Mouse (Mus musculus) embryonic facial prominence, embryonic 11.5 days (tissue): ENCODE measurements at regions not wholly inside any gene's neighbourhood (a gene's known extent, or its start where the extent isn't known, plus 50 kb on each side); places are given as distances from the start of the nearest gene placed in this dataset.

Source experiments
- ATAC-seq: fragments of 200-750 bp; cut with Nextera tagmentation; replicated peaks from 2 replicates; pipeline ENCODE4 v1.8.0; 2017; ENCODE audit warnings: low read depth; ENCODE audit not compliant: insufficient number of reproducible peaks, low FRiP score, low TSS enrichment
- DNase-seq: peaks from one replicate; pipeline ENCODE4 v3.0.0-alpha.2; 2015; ENCODE audit warnings: low spot score
- H3K27ac ChIP-seq: fragments of 300-500 bp; sonication (generic); replicated peaks from 2 replicates; pipeline ENCODE4 v1.5.1; 2014; ENCODE audit warnings: mild to moderate bottlenecking, low read depth, low read length, control low read depth
- H3K27me3 ChIP-seq: fragments of 300-500 bp; sonication (generic); 2 replicates; pipeline ENCODE4 v1.6.1; 2014; ENCODE audit warnings: mild to moderate bottlenecking, low read length, moderate library complexity, mixed read lengths; ENCODE audit not compliant: control insufficient read depth, insufficient read depth
- H3K36me3 ChIP-seq: fragments of 300-500 bp; sonication (generic); replicated peaks from 2 replicates; pipeline ENCODE4 v1.6.1; 2014; ENCODE audit warnings: low read depth, mild to moderate bottlenecking, low read length, moderate library complexity, mixed read lengths; ENCODE audit not compliant: control insufficient read depth, insufficient read depth
- H3K4me1 ChIP-seq: fragments of 300-500 bp; sonication (generic); 2 replicates; pipeline ENCODE4 v1.6.1; 2014; ENCODE audit warnings: low read length, mixed read lengths; ENCODE audit not compliant: control insufficient read depth, insufficient read depth
- H3K4me2 ChIP-seq: fragments of 300-500 bp; sonication (generic); 2 replicates; pipeline ENCODE4 v1.6.1; 2014; ENCODE audit warnings: low read depth, mild to moderate bottlenecking, control low read depth, low read length, moderate library complexity
- H3K4me3 ChIP-seq: fragments of 300-500 bp; sonication (generic); 2 replicates; pipeline ENCODE4 v1.5.1; 2014; ENCODE audit warnings: low read depth, low read length, control low read depth
- H3K9ac ChIP-seq: fragments of 300-500 bp; sonication (generic); replicated peaks from 2 replicates; pipeline ENCODE4 v1.6.1; 2014; ENCODE audit warnings: mild to moderate bottlenecking, control low read depth, low read length
- H3K9me3 ChIP-seq: fragments of 300-500 bp; sonication (generic); replicated peaks from 2 replicates; pipeline ENCODE4 v1.6.1; 2016; ENCODE audit warnings: mild to moderate bottlenecking, low read length, inconsistent platforms, mixed read lengths; ENCODE audit not compliant: control insufficient read depth
- WGBS: fragments of 180-500 bp; shearing (Covaris S2); extraction: QIAGEN DNeasy Blood & Tissue Kit; methylation state at CpG from one replicate; pipeline ENCODE4 v1.1.7; 2014; 5-methylcytosine and 5-hydroxymethylcytosine counted together

GRCm38 (mm10) chr10:96504340-96504739 is 112.5 kb upstream of the Btg1 start:
- WGBS = 81% methylated on average over 8 of the region's 8 CpGs
- no peaks in the 10 kb centered on the region for H3K27me3 ChIP-seq
- H3K4me1 ChIP-seq = no peaks in the 10 kb centered on the region
- no peaks in the 10 kb centered on the region for H3K9me3 ChIP-seq
- no peak overlapping the region for H3K4me2 ChIP-seq
- no peak overlapping the region for H3K4me3 ChIP-seq
- no peak overlapping the region for H3K9ac ChIP-seq
- no peaks in the 10 kb centered on the region for H3K36me3 ChIP-seq
- H3K27ac ChIP-seq = no peak overlapping the region
- ATAC-seq = no peak
- DNase-seq = no peak

GRCm38 (mm10) chr10:96515164-96515922 is 101.5 kb upstream of the Btg1 start:
- DNase-seq = no peak
- no peaks in the 10 kb centered on the region for H3K36me3 ChIP-seq
- H3K27ac ChIP-seq = no peak overlapping the region
- H3K27me3 ChIP-seq = no peaks in the 10 kb centered on the region
- no peak overlapping the region for H3K4me2 ChIP-seq
- H3K9ac ChIP-seq = no peak overlapping the region
- H3K4me3 ChIP-seq = no peak overlapping the region
- H3K4me1 ChIP-seq = no peaks in the 10 kb centered on the region
- no peak for ATAC-seq
- 77% methylated on average over 10 of the region's 10 CpGs for WGBS
- H3K9me3 ChIP-seq = no peaks in the 10 kb centered on the region

- Histone ChIP-seq H3K36me3 (no peaks in the 10 kb centered on the region), H3K27ac (no peak overlapping the region), H3K27me3 (no peaks in the 10 kb centered on the region), H3K9ac (no peak overlapping the region), H3K4me1 (no peaks in the 10 kb centered on the region), H3K4me3 (no peak overlapping the region), H3K9me3 (no peaks in the 10 kb centered on the region), H3K4me2 (no peak overlapping the region)
- 85% methylated on average over 2 of the region's 2 CpGs for WGBS
- no peak for ATAC-seq
- DNase-seq = no peak
Measured at GRCm38 (mm10) chr10:96515923-96516258, 100.9 kb upstream of the Btg1 start.

- Histone ChIP-seq H3K27ac (no peak overlapping the region), H3K4me2 (no peak overlapping the region), H3K36me3 (no peaks in the 10 kb centered on the region), H3K9me3 (no peaks in the 10 kb centered on the region), H3K27me3 (no peaks in the 10 kb centered on the region), H3K9ac (no peak overlapping the region), H3K4me3 (no peak overlapping the region), H3K4me1 (no peaks in the 10 kb centered on the region)
- DNase-seq (peak; percentile 38), ATAC-seq (no peak)
- WGBS = 63% methylated on average over 3 of the region's 3 CpGs
Measured at GRCm38 (mm10) chr10:96519411-96519810, 97.4 kb upstream of the Btg1 start.

GRCm38 (mm10) chr10:96520995-96521760 is 95.6 kb upstream of the Btg1 start:
- WGBS = 77% methylated on average over 8 of the region's 8 CpGs
- no peak overlapping the region for H3K4me2 ChIP-seq
- no peak overlapping the region for H3K9ac ChIP-seq
- DNase-seq = no peak
- H3K4me1 ChIP-seq = no peaks in the 10 kb centered on the region
- no peak overlapping the region for H3K27ac ChIP-seq
- ATAC-seq = peak; percentile 59; the same call in 1 of the 2 replicates
- no peak overlapping the region for H3K4me3 ChIP-seq
- no peaks in the 10 kb centered on the region for H3K27me3 ChIP-seq
- no peaks in the 10 kb centered on the region for H3K36me3 ChIP-seq
- H3K9me3 ChIP-seq = no peaks in the 10 kb centered on the region

- H3K9ac ChIP-seq = no peak overlapping the region
- H3K9me3 ChIP-seq = no peaks in the 10 kb centered on the region
- WGBS = 56% methylated on average over 20 of the region's 20 CpGs
- no peak overlapping the region for H3K4me2 ChIP-seq
- H3K4me3 ChIP-seq = no peak overlapping the region
- H3K27me3 ChIP-seq = no peaks in the 10 kb centered on the region
- ATAC-seq (0 out of 2 replicates have a peak, but pooled peaks have one; percentile 56), DNase-seq (no peak)
- H3K27ac ChIP-seq = no peak overlapping the region
- no peaks in the 10 kb centered on the region for H3K4me1 ChIP-seq
- H3K36me3 ChIP-seq = no peaks in the 10 kb centered on the region
Measured at GRCm38 (mm10) chr10:96523967-96524801, 92.6 kb upstream of the Btg1 start.

- H3K9ac ChIP-seq = no peak overlapping the region
- no peaks in the 10 kb centered on the region for H3K4me1 ChIP-seq
- no peak overlapping the region for H3K27ac ChIP-seq
- H3K4me3 ChIP-seq = no peak overlapping the region
- H3K4me2 ChIP-seq = no peak overlapping the region
- no peak for DNase-seq
- no peaks in the 10 kb centered on the region for H3K27me3 ChIP-seq
- no peak for ATAC-seq
- WGBS = 90% methylated on average over 3 of the region's 3 CpGs
- no peaks in the 10 kb centered on the region for H3K36me3 ChIP-seq
- H3K9me3 ChIP-seq = no peaks in the 10 kb centered on the region
Measured at GRCm38 (mm10) chr10:96527864-96528263, 88.9 kb upstream of the Btg1 start.
